Mouse (Mus musculus) lung, embryonic 16.5 days (tissue): ENCODE measurements around the gene Mfap2. TPM values are rescaled to one million over a fixed set of nuclear protein-coding genes. Genes with fewer than 3 reads are reported as not detected.

Experiments
- ATAC-seq: fragments of 200-750 bp; cut with Nextera tagmentation; 2 replicates; pipeline ENCODE4 v1.8.0; 2017; ENCODE audit warnings: low read depth, mild to moderate bottlenecking, moderate library complexity
- H3K27ac ChIP-seq: fragments of 300-500 bp; sonication (generic); 2 replicates; pipeline ENCODE4 v1.5.1; 2014; ENCODE audit warnings: mild to moderate bottlenecking, control low read depth, low read length
- H3K27me3 ChIP-seq: fragments of 300-500 bp; sonication (generic); 2 replicates; pipeline ENCODE4 v1.6.1; 2014; ENCODE audit warnings: low read depth, low read length, mixed read lengths; ENCODE audit not compliant: control insufficient read depth, insufficient read depth
- H3K36me3 ChIP-seq: fragments of 300-500 bp; sonication (generic); 2 replicates; pipeline ENCODE4 v1.6.1; 2014; ENCODE audit warnings: low read length; ENCODE audit not compliant: control insufficient read depth, insufficient read depth
- H3K4me1 ChIP-seq: fragments of 300-500 bp; sonication (generic); replicated peaks from 2 replicates; pipeline ENCODE4 v1.6.1; 2014; ENCODE audit warnings: low read length, mixed read lengths; ENCODE audit not compliant: control insufficient read depth, insufficient read depth
- H3K4me2 ChIP-seq: fragments of 300-500 bp; sonication (generic); 2 replicates; pipeline ENCODE4 v1.6.1; 2014; ENCODE audit warnings: low read depth, low read length, control low read depth
- H3K4me3 ChIP-seq: fragments of 300-500 bp; sonication (generic); 2 replicates; pipeline ENCODE4 v1.5.1; 2014; ENCODE audit warnings: mild to moderate bottlenecking, low read length, control low read depth
- H3K9ac ChIP-seq: fragments of 300-500 bp; sonication (generic); 2 replicates; pipeline ENCODE4 v1.6.1; 2014; ENCODE audit warnings: low read length, control low read depth
- H3K9me3 ChIP-seq: fragments of 300-500 bp; sonication (generic); 2 replicates; pipeline ENCODE4 v1.6.1; 2016; ENCODE audit warnings: low read length; ENCODE audit not compliant: control insufficient read depth
- WGBS: fragments of 180-500 bp; shearing (Covaris S2); extraction: QIAGEN DNeasy Blood & Tissue Kit; methylation state at CpG from one replicate; pipeline ENCODE4 v1.1.7; 2014; 5-methylcytosine and 5-hydroxymethylcytosine counted together
- polyA plus RNA-seq: library from polyadenylated mRNA; unstranded; fragments of >200 nt; fragmentation: Nextera tagmentation; extraction: Ambion mirVana; gene quantifications from 2 replicates; pipeline ENCODE4 v1.2.1, GENCODE M21; 2015

The Mfap2 gene
- polyA plus RNA-seq, 1 experiment from 2014 or later, result 511 TPM

DNA sequence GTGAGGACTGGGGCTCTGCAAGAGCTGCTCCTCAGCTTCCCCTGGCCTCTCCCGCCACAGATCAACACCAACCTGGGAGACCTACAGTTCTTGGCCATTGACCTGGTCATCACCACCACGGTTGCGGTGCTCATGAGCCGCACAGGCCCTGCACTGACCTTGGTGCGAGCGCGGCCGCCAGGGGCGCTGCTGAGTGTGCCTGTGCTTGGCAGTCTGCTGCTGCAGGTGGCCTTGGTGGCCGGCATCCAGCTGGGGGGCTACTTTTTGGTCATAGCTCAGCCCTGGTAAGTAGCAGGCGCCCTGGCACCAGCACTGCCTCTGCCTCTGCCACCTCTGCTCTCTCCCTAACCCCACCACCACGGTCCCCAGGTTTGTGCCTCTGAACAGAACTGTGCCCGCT, 4.2 kb upstream of the Mfap2 start:
- H3K4me2 ChIP-seq, result no peak overlapping the region
- H3K27me3 ChIP-seq, result no peaks in the 10 kb centered on the region
- no peak for ATAC-seq
- peaks cover 28% of the 10 kb centered on the region for H3K36me3 ChIP-seq
- 78% methylated on average over 13 of the region's 13 CpGs for WGBS
- no peaks in the 10 kb centered on the region for H3K4me1 ChIP-seq
- no peak overlapping the region for H3K4me3 ChIP-seq
- H3K9ac ChIP-seq, result no peak overlapping the region
- no peaks in the 10 kb centered on the region for H3K9me3 ChIP-seq
- H3K27ac ChIP-seq, result no peak overlapping the region

DNA sequence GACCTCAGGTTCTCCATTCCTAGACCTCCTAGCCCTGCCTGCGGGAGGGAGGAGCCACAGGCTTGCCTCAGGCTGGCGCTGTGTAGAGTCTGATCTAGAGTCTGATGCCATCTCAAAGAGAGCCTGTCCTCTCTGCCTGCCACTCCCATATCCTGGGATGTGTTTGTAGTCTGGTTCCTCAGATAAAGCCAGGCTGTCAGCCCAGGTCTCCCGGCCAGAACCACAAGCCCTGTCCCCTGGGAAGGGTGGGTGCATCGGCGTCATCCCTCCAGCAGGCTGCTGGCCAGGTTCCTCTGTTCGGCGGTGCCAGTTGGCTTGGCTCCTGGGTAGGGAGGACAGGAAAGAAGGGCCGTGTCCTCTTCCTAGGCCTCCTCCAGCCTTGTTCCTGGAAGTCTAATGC, 2.2 kb upstream of the Mfap2 start:
- peaks cover 28% of the 10 kb centered on the region for H3K36me3 ChIP-seq
- no peak overlapping the region for H3K4me2 ChIP-seq
- WGBS, result 75% methylated on average over 8 of the region's 8 CpGs
- ATAC-seq, result no peak
- H3K27ac ChIP-seq, result no peak overlapping the region
- no peak overlapping the region for H3K4me3 ChIP-seq
- no peaks in the 10 kb centered on the region for H3K9me3 ChIP-seq
- H3K4me1 ChIP-seq, result peaks cover 12% of the 10 kb centered on the region
- H3K9ac ChIP-seq, result no peak overlapping the region
- no peaks in the 10 kb centered on the region for H3K27me3 ChIP-seq

DNA sequence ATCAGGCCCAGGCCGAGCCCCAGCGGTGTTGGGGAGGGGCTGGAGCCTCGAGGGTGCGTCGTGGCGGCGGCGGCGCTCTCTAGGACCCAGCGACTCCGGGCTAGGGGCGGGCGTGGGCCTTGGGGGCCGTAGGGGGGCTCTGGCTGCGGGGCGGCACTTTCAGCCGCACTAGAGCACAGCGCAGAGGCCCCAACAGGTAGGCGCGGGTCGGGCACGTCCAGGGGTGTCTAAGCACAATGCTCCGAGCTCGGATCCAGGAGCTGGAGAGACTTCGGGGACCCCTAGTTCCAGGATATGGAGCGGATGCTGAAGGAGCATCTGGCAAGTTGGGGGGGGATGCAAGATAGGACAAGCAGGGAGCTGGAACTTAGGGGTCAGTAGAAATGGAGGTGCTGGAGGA, 308 bp downstream of the Mfap2 start:
- peak; percentile 81 for ATAC-seq
- H3K4me1 ChIP-seq, result peaks cover 12% of the 10 kb centered on the region
- H3K27ac ChIP-seq, result peak overlapping the region; percentile 94
- under 1% methylated on average over 26 of the region's 26 CpGs for WGBS
- H3K4me2 ChIP-seq, result peak overlapping the region; percentile 63
- H3K4me3 ChIP-seq, result peak overlapping the region; percentile 77
- H3K9ac ChIP-seq, result peak overlapping the region; percentile 87
- no peaks in the 10 kb centered on the region for H3K9me3 ChIP-seq
- peaks cover 30% of the 10 kb centered on the region for H3K36me3 ChIP-seq
- no peaks in the 10 kb centered on the region for H3K27me3 ChIP-seq

DNA sequence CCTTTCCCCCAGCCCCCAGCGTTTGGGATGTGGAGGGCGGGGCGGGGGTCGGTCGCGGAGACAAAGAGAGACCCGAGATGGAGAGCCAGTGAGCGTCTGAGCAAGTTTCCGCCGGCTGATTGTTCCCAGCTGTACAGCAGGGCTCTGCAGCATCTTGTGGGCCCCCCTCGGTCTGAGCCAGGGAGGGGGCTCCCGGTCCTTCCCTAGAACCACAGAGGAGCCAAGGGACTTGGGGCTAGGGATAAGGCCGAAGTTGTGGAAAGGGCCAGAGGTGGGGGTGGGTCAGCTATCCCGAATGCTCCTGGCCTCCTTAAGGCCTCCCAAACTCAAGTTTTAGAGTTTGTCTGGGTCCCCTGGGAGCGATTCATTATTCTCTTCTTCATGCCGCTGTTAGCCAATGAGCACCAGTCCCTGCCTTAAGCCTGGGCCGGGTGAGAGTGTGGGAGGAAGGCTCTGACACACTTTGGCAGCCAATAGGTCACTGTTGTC, 767 bp downstream of the Mfap2 start:
- H3K36me3 ChIP-seq, result peaks cover 30% of the 10 kb centered on the region
- peaks cover 12% of the 10 kb centered on the region for H3K4me1 ChIP-seq
- H3K9me3 ChIP-seq, result no peaks in the 10 kb centered on the region
- peak overlapping the region; percentile 63 for H3K4me2 ChIP-seq
- H3K27ac ChIP-seq, result peak overlapping the region; percentile 94
- WGBS, result 3% methylated on average over 16 of the region's 17 CpGs
- ATAC-seq, result peak; percentile 69
- H3K9ac ChIP-seq, result peak overlapping the region; percentile 87
- peak overlapping the region; percentile 77 for H3K4me3 ChIP-seq
- no peaks in the 10 kb centered on the region for H3K27me3 ChIP-seq

DNA sequence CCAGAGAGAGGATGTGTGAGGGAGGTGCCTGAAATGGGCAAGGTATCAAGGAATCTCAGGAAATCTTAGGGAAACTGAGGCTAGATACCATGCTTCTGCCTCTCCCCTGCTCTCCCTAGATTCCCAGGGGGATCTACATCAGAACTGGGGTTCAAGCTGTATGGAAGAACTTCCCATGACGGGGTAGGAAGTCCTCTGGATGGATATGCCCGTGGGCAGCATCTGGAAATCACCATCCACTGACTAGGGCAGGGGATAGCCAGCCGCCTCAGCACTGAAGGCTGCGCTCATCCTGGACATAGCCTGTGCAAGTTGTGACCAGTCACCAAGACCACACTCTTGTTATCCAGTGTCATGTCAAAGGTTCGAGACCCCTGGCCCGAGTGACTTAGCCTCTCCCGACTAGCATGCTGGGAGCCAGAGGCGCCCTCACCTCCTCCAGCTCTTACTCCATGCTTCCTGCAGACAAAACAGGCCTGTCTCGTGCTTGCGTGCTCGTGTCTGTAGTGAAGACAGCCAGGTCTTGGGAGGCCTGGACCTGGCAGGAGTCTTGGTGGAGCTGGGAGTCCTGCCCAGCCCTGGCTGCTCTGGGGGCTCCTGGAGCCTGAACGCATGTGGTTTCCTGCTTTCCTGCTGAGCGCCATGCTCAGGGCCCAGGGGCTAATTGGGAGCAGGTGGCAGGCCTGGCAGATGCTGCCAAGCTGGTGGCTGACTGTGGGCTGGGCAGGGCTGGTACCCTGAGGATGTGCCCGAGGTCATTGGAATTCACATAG, 1.5 kb downstream of the Mfap2 start:
- Histone ChIP-seq H3K4me2 (peak overlapping the region; percentile 63), H3K36me3 (peaks cover 27% of the 10 kb centered on the region), H3K27me3 (no peaks in the 10 kb centered on the region), H3K9ac (peak overlapping the region; percentile 87), H3K4me3 (peak overlapping the region; percentile 77), H3K9me3 (no peaks in the 10 kb centered on the region), H3K27ac (peak overlapping the region; percentile 94), H3K4me1 (peaks cover 12% of the 10 kb centered on the region)
- no peak for ATAC-seq
- WGBS, result 39% methylated on average over 14 of the region's 14 CpGs

DNA sequence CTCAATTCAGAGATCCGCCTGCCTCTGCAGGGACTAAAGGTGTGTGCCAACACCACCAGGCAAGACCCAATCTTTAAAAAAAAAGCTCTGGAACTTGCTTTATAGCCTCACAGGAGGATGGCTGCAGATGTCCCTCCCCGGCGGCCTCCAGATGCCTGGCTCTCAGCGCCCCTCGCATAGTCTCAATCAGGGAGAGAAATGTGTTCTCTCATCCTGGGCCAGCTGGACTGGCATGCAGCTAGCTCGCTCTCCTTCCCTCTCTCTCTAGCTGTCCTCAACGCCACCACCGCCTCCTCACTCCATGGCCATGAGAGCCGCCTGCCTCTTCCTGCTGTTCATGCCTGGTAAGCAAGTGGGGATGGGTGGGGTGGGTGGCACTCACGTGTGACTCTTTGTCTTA, 2.3 kb downstream of the Mfap2 start:
- no peak for ATAC-seq
- H3K9ac ChIP-seq, result 0 out of 2 replicates have a peak overlapping the region, but pooled peaks have one; percentile 19
- peak overlapping the region; percentile 63; the same call in 1 of the 2 replicates for H3K4me2 ChIP-seq
- no peak overlapping the region for H3K27ac ChIP-seq
- WGBS, result 62% methylated on average over 10 of the region's 10 CpGs
- no peaks in the 10 kb centered on the region for H3K9me3 ChIP-seq
- peaks cover 21% of the 10 kb centered on the region for H3K36me3 ChIP-seq
- no peaks in the 10 kb centered on the region for H3K27me3 ChIP-seq
- peaks cover 12% of the 10 kb centered on the region for H3K4me1 ChIP-seq
- H3K4me3 ChIP-seq, result no peak overlapping the region; the same call in 1 of the 2 replicates

DNA sequence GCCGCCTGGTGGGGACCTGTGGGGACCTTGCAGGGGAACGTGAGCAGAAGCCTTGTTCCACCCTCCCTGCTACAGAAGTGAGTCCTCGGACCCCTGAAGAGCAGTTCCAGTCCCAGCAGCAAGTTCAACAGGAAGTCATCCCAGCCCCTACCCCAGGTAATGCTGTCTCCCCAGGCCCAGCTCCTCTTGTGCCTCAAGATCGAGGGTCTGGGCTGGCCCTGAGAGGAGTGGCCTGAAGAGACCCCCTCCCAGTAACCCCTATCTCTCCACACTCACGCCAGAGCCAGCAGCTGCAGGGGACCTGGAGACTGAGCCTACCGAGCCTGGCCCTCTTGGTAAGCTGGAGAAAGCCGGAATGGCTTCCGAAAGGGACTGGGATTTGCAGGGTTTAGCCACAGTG, 3.9 kb downstream of the Mfap2 start:
- Histone ChIP-seq H3K4me3 (no peak overlapping the region), H3K36me3 (peaks cover 20% of the 10 kb centered on the region), H3K9ac (no peak overlapping the region), H3K27me3 (no peaks in the 10 kb centered on the region), H3K4me1 (peaks cover 12% of the 10 kb centered on the region), H3K9me3 (no peaks in the 10 kb centered on the region), H3K27ac (no peak overlapping the region), H3K4me2 (no peak overlapping the region)
- ATAC-seq, result no peak
- WGBS, result 71% methylated on average over 8 of the region's 8 CpGs

DNA sequence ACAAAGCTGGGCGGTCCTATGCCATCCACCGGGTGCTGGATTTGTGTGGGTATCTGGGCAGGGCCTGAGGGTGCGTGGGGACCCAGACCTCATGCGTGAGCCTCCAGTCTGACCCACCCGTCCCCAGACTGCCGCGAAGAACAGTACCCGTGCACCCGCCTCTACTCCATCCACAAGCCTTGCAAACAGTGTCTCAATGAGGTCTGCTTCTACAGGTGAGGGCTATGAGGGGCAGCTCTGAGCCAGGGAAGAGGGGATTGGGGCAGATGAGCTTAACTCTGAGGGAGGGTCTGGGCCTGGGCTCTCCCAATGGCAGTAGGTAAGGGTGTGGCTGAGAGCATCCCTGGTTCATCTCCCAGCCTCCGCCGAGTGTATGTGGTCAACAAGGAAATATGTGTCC, 4.6 kb downstream of the Mfap2 start:
- WGBS, result 92% methylated on average over 11 of the region's 11 CpGs
- peaks cover 17% of the 10 kb centered on the region for H3K4me1 ChIP-seq

DNA sequence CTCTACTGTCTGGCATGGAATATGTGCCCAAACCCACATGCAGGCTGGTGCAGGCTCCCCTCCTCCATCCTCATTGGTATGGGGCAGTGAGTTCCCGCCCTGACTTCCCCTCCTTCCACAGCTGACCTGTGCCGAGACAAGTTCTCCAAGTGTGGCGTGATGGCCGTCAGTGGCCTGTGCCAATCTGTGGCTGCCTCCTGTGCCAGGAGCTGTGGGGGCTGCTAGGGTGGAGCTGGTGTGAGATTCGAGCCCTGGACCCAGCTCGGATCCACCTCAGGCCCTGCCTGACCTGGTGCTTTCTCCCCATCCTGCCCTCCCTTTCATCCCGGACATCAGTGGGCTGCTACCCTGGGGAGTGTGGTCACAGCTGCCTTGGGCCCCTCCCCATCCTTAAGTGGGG, 5.1 kb downstream of the Mfap2 start:
- Histone ChIP-seq H3K27me3 (no peaks in the 10 kb centered on the region), H3K9ac (0 out of 2 replicates have a peak overlapping the region, but pooled peaks have one; percentile 20), H3K4me3 (no peak overlapping the region), H3K4me1 (peaks cover 22% of the 10 kb centered on the region), H3K27ac (0 out of 2 replicates have a peak overlapping the region, but pooled peaks have one; percentile 10), H3K4me2 (no peak overlapping the region), H3K9me3 (no peaks in the 10 kb centered on the region), H3K36me3 (peaks cover 20% of the 10 kb centered on the region)
- 57% methylated on average over 7 of the region's 7 CpGs for WGBS
- no peak for ATAC-seq

More for the DNA sequence above, 4.6 kb downstream of the Mfap2 start:
- H3K4me2 ChIP-seq, result no peak overlapping the region
- no peak for ATAC-seq
- no peak overlapping the region for H3K9ac ChIP-seq
- H3K4me3 ChIP-seq, result no peak overlapping the region
- no peaks in the 10 kb centered on the region for H3K27me3 ChIP-seq
- H3K27ac ChIP-seq, result no peak overlapping the region
- no peaks in the 10 kb centered on the region for H3K9me3 ChIP-seq
- H3K36me3 ChIP-seq, result peaks cover 20% of the 10 kb centered on the region
